Mouse (Mus musculus): Measurements from ENCODE around the gene Eps8l3. TPM values are rescaled to one million over a fixed set of nuclear protein-coding genes. Genes with fewer than 3 reads are reported as not detected.

Eps8l3 gene
- polyA plus RNA-seq, 1 experiment from 2014 or later = not detected

- H3K36me3 ChIP-seq (ENCODE audit: control insufficient read depth, insufficient read depth, low read length) = peaks cover 11% of the 10 kb centered on the region; the same call in 1 of the 2 replicates
- H3K27ac ChIP-seq (replicated peaks; ENCODE audit: low read depth, low read length) = no peak overlapping the region
- H3K9me3 ChIP-seq (ENCODE audit: control insufficient read depth, low read length) = no peaks in the 10 kb centered on the region
- ATAC-seq (ENCODE audit: low read depth) (0 out of 2 replicates have a peak, but pooled peaks have one; percentile 12), DNase-seq (ENCODE audit: low spot score) (no peak)
- H3K4me3 ChIP-seq (ENCODE audit: low read depth, low read length) = peak overlapping the region; percentile 77
- peaks cover 5% of the 10 kb centered on the region for H3K4me1 ChIP-seq (ENCODE audit: control insufficient read depth, insufficient read depth, low read length)
- 10% methylated on average over 6 of the region's 6 CpGs for WGBS
- H3K4me2 ChIP-seq (ENCODE audit: low read depth, low read length) = peak overlapping the region; percentile 78
- peak overlapping the region; percentile 91 for H3K9ac ChIP-seq (ENCODE audit: low read depth, low read length)
- no peaks in the 10 kb centered on the region for H3K27me3 ChIP-seq (replicated peaks; ENCODE audit: control insufficient read depth, insufficient read depth, low read length)
These were observed 18.2 kb downstream of the Eps8l3 start for GRCm38 (mm10) chr3:107895194-107895719.

- ATAC-seq (ENCODE audit: low read depth) (peak; percentile 98), DNase-seq (ENCODE audit: low spot score) (peak; percentile 91)
- Histone ChIP-seq H3K36me3 (ENCODE audit: control insufficient read depth, insufficient read depth, low read length) (peaks cover 11% of the 10 kb centered on the region; the same call in 1 of the 2 replicates), H3K9me3 (ENCODE audit: control insufficient read depth, low read length) (no peaks in the 10 kb centered on the region), H3K27ac (replicated peaks; ENCODE audit: low read depth, low read length) (peak within 1 kb of the TSS; percentile 80), H3K9ac (ENCODE audit: low read depth, low read length) (peak within 1 kb of the TSS; percentile 91), H3K4me1 (ENCODE audit: control insufficient read depth, insufficient read depth, low read length) (peaks cover 5% of the 10 kb centered on the region), H3K27me3 (replicated peaks; ENCODE audit: control insufficient read depth, insufficient read depth, low read length) (no peaks in the 10 kb centered on the region), H3K4me2 (ENCODE audit: low read depth, low read length) (peak within 1 kb of the TSS; percentile 78), H3K4me3 (ENCODE audit: low read depth, low read length) (peak within 1 kb of the TSS; percentile 77)
- WGBS = 4% methylated on average over 31 of the region's 40 CpGs
These were observed 18.9 kb downstream of the Eps8l3 start, which contains the start of gene Gstm5 for GRCm38 (mm10) chr3:107895720-107896569. Gene Gstm5, plus strand, starts transcription at chr3:107895821.

GRCm38 (mm10) chr3:107898691-107899090 lies 21.7 kb downstream of the Eps8l3 start:
- Histone ChIP-seq H3K4me1 (ENCODE audit: control insufficient read depth, insufficient read depth, low read length) (peaks cover 5% of the 10 kb centered on the region), H3K36me3 (ENCODE audit: control insufficient read depth, insufficient read depth, low read length) (peaks cover 11% of the 10 kb centered on the region; the same call in 1 of the 2 replicates), H3K27ac (replicated peaks; ENCODE audit: low read depth, low read length) (no peak overlapping the region), H3K9me3 (ENCODE audit: control insufficient read depth, low read length) (no peaks in the 10 kb centered on the region), H3K4me3 (ENCODE audit: low read depth, low read length) (no peak overlapping the region), H3K4me2 (ENCODE audit: low read depth, low read length) (no peak overlapping the region), H3K27me3 (replicated peaks; ENCODE audit: control insufficient read depth, insufficient read depth, low read length) (no peaks in the 10 kb centered on the region), H3K9ac (ENCODE audit: low read depth, low read length) (no peak overlapping the region)
- ATAC-seq (ENCODE audit: low read depth) = no peak
- 90% methylated on average over 13 of the region's 13 CpGs for WGBS
- DNase-seq (ENCODE audit: low spot score) = no peak

- peaks cover 5% of the 10 kb centered on the region for H3K4me1 ChIP-seq (ENCODE audit: control insufficient read depth, insufficient read depth, low read length)
- no peak overlapping the region for H3K9ac ChIP-seq (ENCODE audit: low read depth, low read length)
- DNase-seq (ENCODE audit: low spot score) = peak; percentile 38
- H3K4me3 ChIP-seq (ENCODE audit: low read depth, low read length) = no peak overlapping the region
- H3K9me3 ChIP-seq (ENCODE audit: control insufficient read depth, low read length) = no peaks in the 10 kb centered on the region
- ATAC-seq (ENCODE audit: low read depth) = peak; percentile 81; the same call in 1 of the 2 replicates
- H3K36me3 ChIP-seq (ENCODE audit: control insufficient read depth, insufficient read depth, low read length) = peaks cover 11% of the 10 kb centered on the region; the same call in 1 of the 2 replicates
- no peak overlapping the region for H3K27ac ChIP-seq (replicated peaks; ENCODE audit: low read depth, low read length)
- WGBS = 63% methylated on average over 11 of the region's 11 CpGs
- no peaks in the 10 kb centered on the region for H3K27me3 ChIP-seq (replicated peaks; ENCODE audit: control insufficient read depth, insufficient read depth, low read length)
- H3K4me2 ChIP-seq (ENCODE audit: low read depth, low read length) = no peak overlapping the region
These were observed 24.1 kb downstream of the Eps8l3 start for GRCm38 (mm10) chr3:107900955-107901673.

- Histone ChIP-seq H3K9me3 (ENCODE audit: control insufficient read depth, low read length) (no peaks in the 10 kb centered on the region), H3K4me1 (ENCODE audit: control insufficient read depth, insufficient read depth, low read length) (no peaks in the 10 kb centered on the region), H3K4me2 (ENCODE audit: low read depth, low read length) (no peak overlapping the region), H3K4me3 (ENCODE audit: low read depth, low read length) (no peak overlapping the region), H3K27ac (replicated peaks; ENCODE audit: low read depth, low read length) (no peak overlapping the region), H3K36me3 (ENCODE audit: control insufficient read depth, insufficient read depth, low read length) (no peaks in the 10 kb centered on the region), H3K9ac (ENCODE audit: low read depth, low read length) (no peak overlapping the region), H3K27me3 (replicated peaks; ENCODE audit: control insufficient read depth, insufficient read depth, low read length) (no peaks in the 10 kb centered on the region)
- DNase-seq (ENCODE audit: low spot score) (no peak), ATAC-seq (ENCODE audit: low read depth) (no peak)
- 61% methylated on average over 6 of the region's 6 CpGs for WGBS
These were observed 28.9 kb downstream of the Eps8l3 start for GRCm38 (mm10) chr3:107905942-107906341.

- no peaks in the 10 kb centered on the region for H3K9me3 ChIP-seq (ENCODE audit: control insufficient read depth, low read length)
- DNase-seq (ENCODE audit: low spot score) = no peak
- no peak overlapping the region for H3K4me3 ChIP-seq (ENCODE audit: low read depth, low read length)
- H3K27me3 ChIP-seq (replicated peaks; ENCODE audit: control insufficient read depth, insufficient read depth, low read length) = no peaks in the 10 kb centered on the region
- H3K27ac ChIP-seq (replicated peaks; ENCODE audit: low read depth, low read length) = no peak overlapping the region
- no peak for ATAC-seq (ENCODE audit: low read depth)
- no peaks in the 10 kb centered on the region for H3K4me1 ChIP-seq (ENCODE audit: control insufficient read depth, insufficient read depth, low read length)
- no peaks in the 10 kb centered on the region for H3K36me3 ChIP-seq (ENCODE audit: control insufficient read depth, insufficient read depth, low read length)
- H3K4me2 ChIP-seq (ENCODE audit: low read depth, low read length) = no peak overlapping the region
- H3K9ac ChIP-seq (ENCODE audit: low read depth, low read length) = no peak overlapping the region
- 85% methylated on average over 15 of the region's 15 CpGs for WGBS
These were observed 39.6 kb downstream of the Eps8l3 start for GRCm38 (mm10) chr3:107916674-107917073.

- Histone ChIP-seq H3K27ac (replicated peaks; ENCODE audit: low read depth, low read length) (no peak overlapping the region), H3K36me3 (ENCODE audit: control insufficient read depth, insufficient read depth, low read length) (no peaks in the 10 kb centered on the region), H3K4me3 (ENCODE audit: low read depth, low read length) (no peak overlapping the region), H3K9ac (ENCODE audit: low read depth, low read length) (no peak overlapping the region), H3K4me1 (ENCODE audit: control insufficient read depth, insufficient read depth, low read length) (no peaks in the 10 kb centered on the region), H3K27me3 (replicated peaks; ENCODE audit: control insufficient read depth, insufficient read depth, low read length) (no peaks in the 10 kb centered on the region), H3K9me3 (ENCODE audit: control insufficient read depth, low read length) (no peaks in the 10 kb centered on the region), H3K4me2 (ENCODE audit: low read depth, low read length) (no peak overlapping the region)
- ATAC-seq (ENCODE audit: low read depth) (no peak), DNase-seq (ENCODE audit: low spot score) (no peak)
- 80% methylated on average over 3 of the region's 3 CpGs for WGBS
These were observed 40.1 kb downstream of the Eps8l3 start for GRCm38 (mm10) chr3:107917097-107917496.

- Histone ChIP-seq H3K4me1 (ENCODE audit: control insufficient read depth, insufficient read depth, low read length) (no peaks in the 10 kb centered on the region), H3K4me2 (ENCODE audit: low read depth, low read length) (no peak overlapping the region), H3K9ac (ENCODE audit: low read depth, low read length) (no peak overlapping the region), H3K27me3 (replicated peaks; ENCODE audit: control insufficient read depth, insufficient read depth, low read length) (no peaks in the 10 kb centered on the region), H3K4me3 (ENCODE audit: low read depth, low read length) (no peak overlapping the region), H3K36me3 (ENCODE audit: control insufficient read depth, insufficient read depth, low read length) (no peaks in the 10 kb centered on the region), H3K9me3 (ENCODE audit: control insufficient read depth, low read length) (no peaks in the 10 kb centered on the region), H3K27ac (replicated peaks; ENCODE audit: low read depth, low read length) (no peak overlapping the region)
- peak; percentile 71 for DNase-seq (ENCODE audit: low spot score)
- no peak for ATAC-seq (ENCODE audit: low read depth)
- WGBS = 48% methylated on average over 7 of the region's 7 CpGs
These were observed 40.9 kb downstream of the Eps8l3 start for GRCm38 (mm10) chr3:107917783-107918408.

Measured in embryonic facial prominence, embryonic 14.5 days (tissue).